Mouse (Mus musculus): ENCODE measurements around the gene Vtcn1.

DNA sequence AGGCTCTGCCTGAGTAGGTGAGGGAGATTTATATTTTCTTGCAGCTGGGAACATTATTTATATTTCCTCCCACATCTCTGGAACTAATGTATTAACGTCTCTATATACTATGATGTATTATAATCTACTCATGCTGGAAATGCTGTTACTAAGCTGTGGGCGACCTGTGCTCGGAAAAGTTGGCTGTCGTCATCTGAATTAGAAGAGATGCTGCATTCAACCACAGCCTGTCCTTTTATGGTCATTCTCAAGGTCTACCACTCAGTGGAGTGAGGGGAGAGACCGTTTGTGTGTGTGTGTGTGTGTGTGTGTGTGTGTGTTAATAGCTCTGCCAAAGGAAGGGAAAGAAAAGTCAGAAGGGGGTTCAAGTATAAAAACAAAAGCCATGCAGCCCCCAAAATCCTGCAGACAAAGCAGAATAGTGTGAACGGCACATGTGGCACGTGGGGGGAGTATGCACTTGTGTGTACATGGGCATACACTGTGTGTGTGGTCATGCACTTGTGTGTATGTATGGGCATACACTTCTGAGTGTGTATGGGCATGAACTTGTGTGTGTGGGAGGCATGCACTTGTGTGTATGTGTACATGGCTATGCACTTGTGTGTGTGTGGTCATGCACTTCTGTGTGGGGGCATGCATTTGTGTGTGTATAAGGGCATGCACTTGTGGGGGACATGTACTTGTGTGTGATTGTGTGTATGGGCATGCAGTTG lies 86.4 kb downstream of the Vtcn1 start:
- TF ChIP-seq CTCF (IDR thresholded peaks at IDR 0.05; ENCODE audit: insufficient read depth, low read length) (no peak), POLR2A (IDR thresholded peaks at IDR 0.05; ENCODE audit: borderline replicate concordance, extremely low read depth, low read depth, low read length) (no peak)
